Mouse (Mus musculus) heart, postnatal 0 days (tissue): ENCODE results near the gene Nlrp10.

Experiments
- CTCF ChIP-seq: IDR thresholded peaks from 2 replicates; pipeline ENCODE4 v1.5.1; 2016; ENCODE audit warnings: antibody characterized with exemption, control low read depth, low read depth
- EP300 ChIP-seq: IDR thresholded peaks from 2 replicates; pipeline ENCODE4 v1.6.1; 2016; ENCODE audit warnings: antibody characterized with exemption, low read depth

- TF ChIP-seq CTCF (no peak), EP300 (no peak)
Measured at GRCm38 (mm10) chr7:108949301-108949700, 19.3 kb upstream of the Nlrp10 start.
